Mouse (Mus musculus): ENCODE results near the gene Stxbp4. TPM values are rescaled to one million over a fixed set of nuclear protein-coding genes. Genes with fewer than 3 reads are reported as not detected.

Stxbp4 gene
- total and polyA plus RNA-seq, 3 experiments, result 4.0 to 4.9 TPM; not detected in 1

DNA sequence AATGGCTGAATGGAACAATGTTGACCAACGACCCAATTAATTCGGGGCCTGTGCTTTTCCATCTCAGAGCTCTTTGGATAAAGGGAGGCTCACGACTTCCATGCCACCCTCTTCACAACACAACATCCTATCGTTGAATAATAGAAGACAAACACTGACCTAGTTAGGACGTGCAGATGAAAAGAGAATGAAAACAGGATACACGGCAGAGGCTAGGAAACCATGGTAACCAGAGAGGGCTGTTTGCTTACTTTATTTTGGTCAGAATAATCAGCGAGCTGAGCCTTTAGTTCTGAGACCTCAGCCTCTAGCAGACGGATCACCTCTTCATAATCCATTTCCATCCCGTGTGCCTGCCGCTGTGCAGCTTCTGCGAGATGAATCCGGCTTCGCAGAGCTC is 89.3 kb downstream of the Stxbp4 start (continued):
- TF ChIP-seq SMC3 (IDR thresholded peaks at IDR 0.05; ENCODE audit: low read depth, low read length) (no peak), CTCF (IDR thresholded peaks at IDR 0.05 in 2 of 3, conservative IDR thresholded peaks at IDR 0.05 in 1 of 3; ENCODE audit: control insufficient read depth in 1 of 3, insufficient read depth in 1 of 3, low read depth in 2 of 3, low read length in 3 of 3, poor library complexity in 1 of 3, severe bottlenecking in 1 of 3) (no peak)

DNA sequence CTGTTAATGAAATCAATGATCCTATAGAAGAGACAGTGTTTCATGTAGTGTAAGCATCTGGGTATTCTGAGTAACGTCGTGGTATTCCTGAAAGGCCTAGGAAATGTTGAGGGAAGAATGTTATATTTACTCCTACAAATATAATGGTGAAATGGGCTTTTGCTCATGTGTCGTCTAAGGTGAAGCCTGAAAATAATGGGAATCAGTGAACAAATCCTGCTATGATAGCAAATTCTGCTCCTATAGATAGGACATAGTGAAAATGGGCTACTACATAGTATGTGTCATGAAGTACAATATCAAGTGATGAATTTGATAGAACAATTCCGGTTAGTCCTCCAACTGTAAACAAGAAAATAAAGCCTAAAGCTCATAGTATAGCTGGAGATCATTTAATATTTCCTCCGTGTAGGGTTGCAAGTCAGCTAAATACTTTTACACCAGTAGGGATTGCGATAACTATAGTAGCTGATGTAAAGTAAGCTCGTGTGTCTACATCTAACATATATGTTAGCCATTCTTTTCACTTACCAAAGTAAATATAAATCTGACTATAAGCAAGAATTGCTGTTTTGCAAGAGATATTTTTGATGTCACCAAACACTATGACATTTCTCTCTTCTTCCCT is 99.1 kb downstream of the Stxbp4 start:
- no peak for DNase-seq (ENCODE audit: low read depth, low spot score)
- TF ChIP-seq E2F4 (IDR thresholded peaks at IDR 0.05; ENCODE audit: borderline replicate concordance, low read depth, low read length) (no peak), POLR2AphosphoS5 (IDR thresholded peaks at IDR 0.05; ENCODE audit: borderline replicate concordance, low read depth, low read length) (no peak), MEF2A (IDR thresholded peaks at IDR 0.05; ENCODE audit: extremely low read depth, insufficient replicate concordance, low read depth, low read length, poor library complexity, severe bottlenecking) (no peak), TCF12 (IDR thresholded peaks at IDR 0.05; ENCODE audit: low read depth, low read length) (no peak), TAL1 (IDR thresholded peaks at IDR 0.05; ENCODE audit: low read length) (no peak), USF2 (IDR thresholded peaks at IDR 0.05; ENCODE audit: borderline replicate concordance in 1 of 2, insufficient read depth in 1 of 2, low read depth in 1 of 2, low read length in 2 of 2) (no peak), SIN3A (IDR thresholded peaks at IDR 0.05; ENCODE audit: low read length) (no peak), MAFK (IDR thresholded peaks at IDR 0.05; ENCODE audit: borderline replicate concordance, low read depth, low read length) (no peak), SMC3 (IDR thresholded peaks at IDR 0.05; ENCODE audit: low read depth, low read length) (no peak), ZMIZ1 (IDR thresholded peaks at IDR 0.05; ENCODE audit: low read depth, low read length) (no peak), UBTF (IDR thresholded peaks at IDR 0.05; ENCODE audit: borderline replicate concordance, insufficient read depth, low read depth, low read length) (no peak), GATA1 (IDR thresholded peaks at IDR 0.05; ENCODE audit: low read depth, low read length) (no peak), RCOR1 (IDR thresholded peaks at IDR 0.05; ENCODE audit: low read depth, low read length) (no peak), ZNF384 (IDR thresholded peaks at IDR 0.05; ENCODE audit: low read depth, low read length) (no peak), POLR2AphosphoS2 (IDR thresholded peaks at IDR 0.05; ENCODE audit: low read length) (no peak), NRF1 (IDR thresholded peaks at IDR 0.05; ENCODE audit: insufficient read depth, low read depth, low read length, poor library complexity, severe bottlenecking) (no peak)
- Histone ChIP-seq H3K36me3 (ENCODE audit: control insufficient read depth in 1 of 2, insufficient read depth in 2 of 2, low read length in 2 of 2) (no peaks in the 10 kb centered on the region), H3K27me3 (ENCODE audit: control insufficient read depth in 1 of 2, insufficient read depth in 2 of 2, low read length in 2 of 2) (no peaks in the 10 kb centered on the region), H3K27ac (ENCODE audit: control insufficient read depth, low read depth, low read length) (no peak overlapping the region), H3K4me1 (ENCODE audit: control insufficient read depth in 1 of 2, insufficient read depth in 2 of 2, low read length in 2 of 2) (no peaks in the 10 kb centered on the region), H3K9ac (ENCODE audit: control insufficient read depth, low read depth, low read length, poor library complexity, severe bottlenecking) (no peak overlapping the region), H3K79me2 (ENCODE audit: control insufficient read depth, insufficient read depth, low read length, poor library complexity) (no peaks in the 10 kb centered on the region), H3K9me3 (replicated peaks; ENCODE audit: insufficient read depth, low read length) (no peaks in the 10 kb centered on the region), H3K4me3 (ENCODE audit: control insufficient read depth in 1 of 2, insufficient read depth in 1 of 2, low read depth in 2 of 2, low read length in 2 of 2) (no peak overlapping the region)

All from MEL (cell line).